Mouse (Mus musculus) lung, adult 2 months (tissue): ENCODE results near the gene Cpa4.

Experiments
- CTCF ChIP-seq: fragments of 200-500 bp; IDR thresholded peaks from 2 replicates; pipeline ENCODE4 v1.5.1; 2011; ENCODE audit warnings: mild to moderate bottlenecking, low read length, control low read depth; ENCODE audit not compliant: insufficient read depth
- POLR2A ChIP-seq: fragments of 200-500 bp; IDR thresholded peaks from 2 replicates; pipeline ENCODE4 v1.6.1; 2011; ENCODE audit warnings: low read depth, mild to moderate bottlenecking, control low read depth, low read length, borderline replicate concordance; ENCODE audit errors: extremely low read depth

- TF ChIP-seq CTCF (no peak), POLR2A (no peak)
Observed at GRCm38 (mm10) chr6:30542277-30542676, 25.9 kb upstream of the Cpa4 start.
